Mouse (Mus musculus): ENCODE results near the gene Prmt7. TPM values are rescaled to one million over a fixed set of nuclear protein-coding genes. Genes with fewer than 3 reads are reported as not detected.

The Prmt7 gene
- 8.4 TPM for polyA plus RNA-seq (2014; fragmentation: Illumina TruSeq; extraction: RNeasy Lipid Tissue Mini Kit (QIAGEN cat#74804); ENCODE audit: low read depth, low replicate concordance)

GRCm38 (mm10) chr8:106210821-106211345 is at the start of gene Prmt7, which contains the start of gene Slc7a6os:
Prmt7 (plus strand) TSS chr8:106210936.
Slc7a6os (minus strand) TSS chr8:106210935.

GRCm38 (mm10) chr8:106168356-106169016 is 42.2 kb upstream of the Prmt7 start, which contains the start of gene Slc7a6:
Slc7a6 (plus strand) TSS chr8:106168857.

Other genes with a start within 250 kb of the Prmt7 start
- gene Slc12a4, start 244.8 kb upstream of the Prmt7 start, polyA plus RNA-seq (2014; fragmentation: Illumina TruSeq; extraction: RNeasy Lipid Tissue Mini Kit (QIAGEN cat#74804); ENCODE audit: low read depth, low replicate concordance) = 4.4 TPM
- gene Dpep3, start 231.5 kb upstream of the Prmt7 start, polyA plus RNA-seq (2014; fragmentation: Illumina TruSeq; extraction: RNeasy Lipid Tissue Mini Kit (QIAGEN cat#74804); ENCODE audit: low read depth, low replicate concordance) = not detected
- 2.3 TPM for gene Dus2, start 219.6 kb upstream of the Prmt7 start, polyA plus RNA-seq (2014; fragmentation: Illumina TruSeq; extraction: RNeasy Lipid Tissue Mini Kit (QIAGEN cat#74804); ENCODE audit: low read depth, low replicate concordance)
- not detected for gene Dpep2nb, start 205.0 kb upstream of the Prmt7 start, polyA plus RNA-seq (2014; fragmentation: Illumina TruSeq; extraction: RNeasy Lipid Tissue Mini Kit (QIAGEN cat#74804); ENCODE audit: low read depth, low replicate concordance)
- 6.2 TPM for gene Ddx28, start 199.1 kb upstream of the Prmt7 start, polyA plus RNA-seq (2014; fragmentation: Illumina TruSeq; extraction: RNeasy Lipid Tissue Mini Kit (QIAGEN cat#74804); ENCODE audit: low read depth, low replicate concordance)
- gene Nfatc3, start 152.1 kb upstream of the Prmt7 start, polyA plus RNA-seq (2014; fragmentation: Illumina TruSeq; extraction: RNeasy Lipid Tissue Mini Kit (QIAGEN cat#74804); ENCODE audit: low read depth, low replicate concordance) = 124 TPM
- gene Esrp2, start 74.0 kb upstream of the Prmt7 start, polyA plus RNA-seq (2014; fragmentation: Illumina TruSeq; extraction: RNeasy Lipid Tissue Mini Kit (QIAGEN cat#74804); ENCODE audit: low read depth, low replicate concordance) = 0.70 TPM
- 10.3 TPM for gene Pla2g15, start 60.5 kb upstream of the Prmt7 start, polyA plus RNA-seq (2014; fragmentation: Illumina TruSeq; extraction: RNeasy Lipid Tissue Mini Kit (QIAGEN cat#74804); ENCODE audit: low read depth, low replicate concordance)
- gene Slc7a6, start 42.1 kb upstream of the Prmt7 start, polyA plus RNA-seq (2014; fragmentation: Illumina TruSeq; extraction: RNeasy Lipid Tissue Mini Kit (QIAGEN cat#74804); ENCODE audit: low read depth, low replicate concordance) = 14.3 TPM
- 27.5 TPM for gene Slc7a6os, start within 50 bp of the Prmt7 start, polyA plus RNA-seq (2014; fragmentation: Illumina TruSeq; extraction: RNeasy Lipid Tissue Mini Kit (QIAGEN cat#74804); ENCODE audit: low read depth, low replicate concordance)
- 1.5 TPM for gene Smpd3, start 127.1 kb downstream of the Prmt7 start, polyA plus RNA-seq (2014; fragmentation: Illumina TruSeq; extraction: RNeasy Lipid Tissue Mini Kit (QIAGEN cat#74804); ENCODE audit: low read depth, low replicate concordance)
- 5.1 TPM for gene Zfp90, start 204.4 kb downstream of the Prmt7 start, polyA plus RNA-seq (2014; fragmentation: Illumina TruSeq; extraction: RNeasy Lipid Tissue Mini Kit (QIAGEN cat#74804); ENCODE audit: low read depth, low replicate concordance)